Mouse (Mus musculus) embryonic facial prominence, embryonic 12.5 days (tissue): ENCODE measurements around the gene Pip5k1b. TPM values are rescaled to one million over a fixed set of nuclear protein-coding genes. Genes with fewer than 3 reads are reported as not detected.

Experiments used
- ATAC-seq: fragments of 200-750 bp; cut with Nextera tagmentation; 2 replicates; pipeline ENCODE4 v1.8.0; 2017; ENCODE audit not compliant: insufficient number of reproducible peaks, insufficient read depth, low FRiP score, low TSS enrichment
- H3K27ac ChIP-seq: fragments of 300-500 bp; sonication (generic); 2 replicates; pipeline ENCODE4 v1.5.1; 2016; ENCODE audit warnings: mild to moderate bottlenecking
- H3K27me3 ChIP-seq: fragments of 300-500 bp; sonication (generic); 2 replicates; pipeline ENCODE4 v1.6.1; 2016; ENCODE audit warnings: mild to moderate bottlenecking, moderate library complexity
- H3K36me3 ChIP-seq: fragments of 300-500 bp; sonication (generic); 2 replicates; pipeline ENCODE4 v1.6.1; 2016; ENCODE audit warnings: mild to moderate bottlenecking
- H3K4me1 ChIP-seq: fragments of 300-500 bp; sonication (generic); 2 replicates; pipeline ENCODE4 v1.6.1; 2016
- H3K4me2 ChIP-seq: fragments of 300-500 bp; sonication (generic); replicated peaks from 2 replicates; pipeline ENCODE4 v1.6.1; 2016; ENCODE audit warnings: mild to moderate bottlenecking, moderate library complexity
- H3K4me3 ChIP-seq: fragments of 300-500 bp; sonication (generic); 2 replicates; pipeline ENCODE4 v1.5.1; 2016; ENCODE audit warnings: mild to moderate bottlenecking
- H3K9ac ChIP-seq: fragments of 300-500 bp; sonication (generic); 2 replicates; pipeline ENCODE4 v1.6.1; 2016; ENCODE audit warnings: mild to moderate bottlenecking, moderate library complexity
- H3K9me3 ChIP-seq: fragments of 300-500 bp; sonication (generic); 2 replicates; pipeline ENCODE4 v1.6.1; 2016; ENCODE audit warnings: mild to moderate bottlenecking, moderate library complexity
- WGBS: fragments of 180-500 bp; shearing (Covaris S2); methylation state at CpG from one replicate; pipeline ENCODE4 v1.1.7; 2016; 5-methylcytosine and 5-hydroxymethylcytosine counted together
- polyA plus RNA-seq: library from polyadenylated mRNA; unstranded; fragments of >200 nt; fragmentation: Nextera tagmentation; extraction: Ambion mirVana; gene quantifications from 2 replicates; pipeline ENCODE4 v1.2.1, GENCODE M21; 2016

The Pip5k1b gene
- polyA plus RNA-seq, 1 experiment from 2014 or later: 2.0 TPM

GRCm38 (mm10) chr19:24454451-24454850 lies 101.2 kb downstream of the Pip5k1b start:
- WGBS: 91% methylated on average over 2 of the region's 2 CpGs
- Histone ChIP-seq H3K27ac (no peak overlapping the region), H3K4me3 (no peak overlapping the region), H3K4me2 (no peak overlapping the region), H3K9me3 (no peaks in the 10 kb centered on the region), H3K36me3 (no peaks in the 10 kb centered on the region), H3K27me3 (no peaks in the 10 kb centered on the region), H3K9ac (no peak overlapping the region), H3K4me1 (peaks cover 4% of the 10 kb centered on the region; the same call in 1 of the 2 replicates)
- ATAC-seq: no peak

GRCm38 (mm10) chr19:24453379-24453778 lies 102.3 kb downstream of the Pip5k1b start:
- no peaks in the 10 kb centered on the region for H3K9me3 ChIP-seq
- no peak for ATAC-seq
- WGBS: 80% methylated on average over 13 of the region's 13 CpGs
- no peak overlapping the region for H3K4me2 ChIP-seq
- H3K4me3 ChIP-seq: no peak overlapping the region
- H3K36me3 ChIP-seq: no peaks in the 10 kb centered on the region
- H3K27ac ChIP-seq: no peak overlapping the region
- no peak overlapping the region for H3K9ac ChIP-seq
- peaks cover 4% of the 10 kb centered on the region; the same call in 1 of the 2 replicates for H3K4me1 ChIP-seq
- H3K27me3 ChIP-seq: no peaks in the 10 kb centered on the region

GRCm38 (mm10) chr19:24452441-24452898 lies 103.2 kb downstream of the Pip5k1b start:
- 16% methylated on average over 3 of the region's 3 CpGs for WGBS
- ATAC-seq: 0 out of 2 replicates have a peak, but pooled peaks have one; percentile 22
- Histone ChIP-seq H3K4me2 (no peak overlapping the region), H3K9me3 (no peaks in the 10 kb centered on the region), H3K4me3 (no peak overlapping the region), H3K9ac (no peak overlapping the region), H3K27me3 (no peaks in the 10 kb centered on the region), H3K27ac (peak overlapping the region; percentile 61), H3K4me1 (peaks cover 4% of the 10 kb centered on the region; the same call in 1 of the 2 replicates), H3K36me3 (no peaks in the 10 kb centered on the region)

- 81% methylated on average over 3 of the region's 3 CpGs for WGBS
These were observed 104.0 kb downstream of the Pip5k1b start for GRCm38 (mm10) chr19:24451626-24452025.

GRCm38 (mm10) chr19:24450740-24451139 lies 104.9 kb downstream of the Pip5k1b start:
- no peaks in the 10 kb centered on the region for H3K9me3 ChIP-seq
- H3K4me2 ChIP-seq: no peak overlapping the region
- no peak overlapping the region for H3K27ac ChIP-seq
- H3K4me3 ChIP-seq: no peak overlapping the region
- H3K27me3 ChIP-seq: no peaks in the 10 kb centered on the region
- ATAC-seq: no peak
- H3K36me3 ChIP-seq: no peaks in the 10 kb centered on the region
- no peak overlapping the region for H3K9ac ChIP-seq
- WGBS: 94% methylated on average over 8 of the region's 8 CpGs
- H3K4me1 ChIP-seq: peaks cover 4% of the 10 kb centered on the region; the same call in 1 of the 2 replicates

More at GRCm38 (mm10) chr19:24451626-24452025, 104.0 kb downstream of the Pip5k1b start:
- H3K36me3 ChIP-seq: no peaks in the 10 kb centered on the region
- no peak overlapping the region for H3K9ac ChIP-seq
- H3K27me3 ChIP-seq: no peaks in the 10 kb centered on the region
- no peak overlapping the region for H3K4me2 ChIP-seq
- H3K9me3 ChIP-seq: no peaks in the 10 kb centered on the region
- H3K4me3 ChIP-seq: no peak overlapping the region
- no peak for ATAC-seq
- H3K27ac ChIP-seq: no peak overlapping the region
- H3K4me1 ChIP-seq: peaks cover 4% of the 10 kb centered on the region; the same call in 1 of the 2 replicates

- no peak overlapping the region for H3K9ac ChIP-seq
- H3K4me2 ChIP-seq: no peak overlapping the region
- no peak overlapping the region for H3K4me3 ChIP-seq
- ATAC-seq: no peak
- no peaks in the 10 kb centered on the region for H3K36me3 ChIP-seq
- no peaks in the 10 kb centered on the region for H3K27me3 ChIP-seq
- no peak overlapping the region for H3K27ac ChIP-seq
- no peaks in the 10 kb centered on the region for H3K9me3 ChIP-seq
- no peaks in the 10 kb centered on the region for H3K4me1 ChIP-seq
- 89% methylated on average over 3 of the region's 3 CpGs for WGBS
These were observed 111.3 kb downstream of the Pip5k1b start for GRCm38 (mm10) chr19:24444322-24444721.

GRCm38 (mm10) chr19:24439715-24440114 lies 116.0 kb downstream of the Pip5k1b start:
- ATAC-seq: no peak
- Histone ChIP-seq H3K4me1 (no peaks in the 10 kb centered on the region), H3K27ac (no peak overlapping the region), H3K36me3 (no peaks in the 10 kb centered on the region), H3K27me3 (no peaks in the 10 kb centered on the region), H3K9ac (no peak overlapping the region), H3K9me3 (no peaks in the 10 kb centered on the region), H3K4me3 (no peak overlapping the region), H3K4me2 (no peak overlapping the region)
- 75% methylated on average over 4 of the region's 4 CpGs for WGBS

- H3K27me3 ChIP-seq: no peaks in the 10 kb centered on the region
- 77% methylated on average over 6 of the region's 6 CpGs for WGBS
- no peak overlapping the region for H3K27ac ChIP-seq
- ATAC-seq: no peak
- no peak overlapping the region for H3K9ac ChIP-seq
- H3K4me1 ChIP-seq: no peaks in the 10 kb centered on the region
- no peak overlapping the region for H3K4me2 ChIP-seq
- H3K36me3 ChIP-seq: no peaks in the 10 kb centered on the region
- no peak overlapping the region for H3K4me3 ChIP-seq
- H3K9me3 ChIP-seq: no peaks in the 10 kb centered on the region
These were observed 121.4 kb downstream of the Pip5k1b start for GRCm38 (mm10) chr19:24434291-24434690.

GRCm38 (mm10) chr19:24432447-24432846 lies 123.2 kb downstream of the Pip5k1b start:
- no peak for ATAC-seq
- no peaks in the 10 kb centered on the region for H3K36me3 ChIP-seq
- H3K4me1 ChIP-seq: no peaks in the 10 kb centered on the region
- 79% methylated on average over 5 of the region's 5 CpGs for WGBS
- H3K4me2 ChIP-seq: no peak overlapping the region
- H3K27me3 ChIP-seq: no peaks in the 10 kb centered on the region
- H3K9me3 ChIP-seq: no peaks in the 10 kb centered on the region
- no peak overlapping the region for H3K4me3 ChIP-seq
- H3K27ac ChIP-seq: no peak overlapping the region
- H3K9ac ChIP-seq: no peak overlapping the region

GRCm38 (mm10) chr19:24431381-24431780 lies 124.3 kb downstream of the Pip5k1b start:
- H3K36me3 ChIP-seq: no peaks in the 10 kb centered on the region
- H3K9me3 ChIP-seq: no peaks in the 10 kb centered on the region
- no peaks in the 10 kb centered on the region for H3K4me1 ChIP-seq
- no peaks in the 10 kb centered on the region for H3K27me3 ChIP-seq
- H3K4me3 ChIP-seq: no peak overlapping the region
- H3K27ac ChIP-seq: no peak overlapping the region
- ATAC-seq: no peak
- no peak overlapping the region for H3K9ac ChIP-seq
- WGBS: 85% methylated on average over 2 of the region's 2 CpGs
- H3K4me2 ChIP-seq: no peak overlapping the region

GRCm38 (mm10) chr19:24428011-24428410 lies 127.7 kb downstream of the Pip5k1b start:
- no peak overlapping the region for H3K9ac ChIP-seq
- H3K4me1 ChIP-seq: no peaks in the 10 kb centered on the region
- ATAC-seq: no peak
- H3K27ac ChIP-seq: no peak overlapping the region
- H3K4me3 ChIP-seq: no peak overlapping the region
- no peaks in the 10 kb centered on the region for H3K36me3 ChIP-seq
- 82% methylated on average over 3 of the region's 3 CpGs for WGBS
- no peak overlapping the region for H3K4me2 ChIP-seq
- no peaks in the 10 kb centered on the region for H3K27me3 ChIP-seq
- H3K9me3 ChIP-seq: no peaks in the 10 kb centered on the region

GRCm38 (mm10) chr19:24427258-24427657 lies 128.4 kb downstream of the Pip5k1b start:
- 55% methylated on average over 4 of the region's 4 CpGs for WGBS
- Histone ChIP-seq H3K4me2 (no peak overlapping the region), H3K9me3 (no peaks in the 10 kb centered on the region), H3K27me3 (no peaks in the 10 kb centered on the region), H3K36me3 (no peaks in the 10 kb centered on the region), H3K4me3 (no peak overlapping the region), H3K4me1 (no peaks in the 10 kb centered on the region), H3K9ac (no peak overlapping the region), H3K27ac (no peak overlapping the region)
- ATAC-seq: no peak
